Mouse (Mus musculus) cortical plate, adult 2 months (tissue): ENCODE results near the gene Sucla2.

Experiments
- CTCF ChIP-seq: fragments of 200-500 bp; IDR thresholded peaks from 2 replicates; pipeline ENCODE4 v1.5.1; 2011; ENCODE audit warnings: mild to moderate bottlenecking, control low read depth, low read length; ENCODE audit not compliant: insufficient read depth; ENCODE audit errors: extremely low read depth
- POLR2A ChIP-seq: fragments of 200-500 bp; IDR thresholded peaks from 2 replicates; pipeline ENCODE4 v1.6.1; 2011; ENCODE audit warnings: mild to moderate bottlenecking, low read length, control low read depth; ENCODE audit not compliant: insufficient read depth; ENCODE audit errors: extremely low read depth

- TF ChIP-seq POLR2A (no peak), CTCF (no peak)
Measured at GRCm38 (mm10) chr14:73543781-73544180, 18.7 kb downstream of the Sucla2 start.
